Mouse (Mus musculus) forebrain, embryonic 13.5 days (tissue): ENCODE measurements around the gene Tcap. TPM values are rescaled to one million over a fixed set of nuclear protein-coding genes. Genes with fewer than 3 reads are reported as not detected.
A peak's percentile ranks its signal among the peaks of the same experiment; 100 is the strongest.

Experiments
- ATAC-seq: fragments of 200-750 bp; cut with Nextera tagmentation; 2 replicates; pipeline ENCODE4 v1.8.0; 2017
- H3K27ac ChIP-seq: fragments of 300-500 bp; sonication (generic); 2 replicates; pipeline ENCODE4 v1.5.1; 2015; ENCODE audit warnings: inconsistent platforms, mild to moderate bottlenecking, moderate library complexity
- H3K27me3 ChIP-seq: fragments of 300-500 bp; sonication (generic); 2 replicates; pipeline ENCODE4 v1.6.1; 2015; ENCODE audit warnings: mild to moderate bottlenecking, inconsistent platforms
- H3K36me3 ChIP-seq: fragments of 300-500 bp; sonication (generic); 2 replicates; pipeline ENCODE4 v1.6.1; 2015; ENCODE audit warnings: mild to moderate bottlenecking, inconsistent platforms; ENCODE audit not compliant: poor library complexity, severe bottlenecking
- H3K4me1 ChIP-seq: fragments of 300-500 bp; sonication (generic); 2 replicates; pipeline ENCODE4 v1.6.1; 2015; ENCODE audit warnings: inconsistent platforms
- H3K4me2 ChIP-seq: fragments of 300-500 bp; sonication (generic); 2 replicates; pipeline ENCODE4 v1.6.1; 2015; ENCODE audit warnings: inconsistent platforms, mild to moderate bottlenecking, moderate library complexity
- H3K4me3 ChIP-seq: fragments of 300-500 bp; sonication (generic); 2 replicates; pipeline ENCODE4 v1.5.1; 2015; ENCODE audit warnings: mild to moderate bottlenecking, inconsistent platforms
- H3K9ac ChIP-seq: fragments of 300-500 bp; sonication (generic); 2 replicates; pipeline ENCODE4 v1.6.1; 2015; ENCODE audit warnings: mild to moderate bottlenecking, inconsistent platforms
- H3K9me3 ChIP-seq: fragments of 300-500 bp; sonication (generic); replicated peaks from 2 replicates; pipeline ENCODE4 v1.6.1; 2016; ENCODE audit warnings: inconsistent platforms
- WGBS: fragments of 180-500 bp; shearing (Covaris S2); methylation state at CpG from one replicate; pipeline ENCODE4 v1.1.7; 2015; 5-methylcytosine and 5-hydroxymethylcytosine counted together
- polyA plus RNA-seq: library from polyadenylated mRNA; unstranded; fragments of >200 nt; fragmentation: Nextera tagmentation; extraction: Ambion mirVana; gene quantifications from 2 replicates; pipeline ENCODE4 v1.2.1, GENCODE M21; 2015

Gene Tcap
- polyA plus RNA-seq, 1 experiment from 2014 or later, result 0.18 TPM

DNA sequence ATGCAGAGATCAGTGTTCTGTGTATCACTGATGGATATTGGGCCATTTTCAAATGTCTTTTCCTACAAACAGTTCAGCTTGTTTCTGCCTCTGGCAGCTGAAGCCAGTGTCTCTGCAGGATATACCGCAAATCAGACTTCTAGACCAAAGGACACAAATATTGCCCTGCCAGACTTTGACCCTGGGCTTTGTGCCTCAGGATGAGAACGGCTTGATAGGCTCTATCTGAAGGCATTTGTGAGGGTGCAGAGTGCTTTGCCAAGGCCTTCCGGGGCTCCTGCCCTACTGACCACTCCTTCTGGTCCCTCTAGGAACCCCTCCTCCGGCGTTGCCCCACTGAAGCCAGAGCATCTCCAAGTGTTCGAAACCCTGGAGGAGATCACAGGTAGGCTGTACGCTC lies 43.0 kb downstream of the Tcap start:
- Histone ChIP-seq H3K27me3 (no peaks in the 10 kb centered on the region), H3K4me3 (no peak overlapping the region), H3K27ac (no peak overlapping the region), H3K4me1 (no peaks in the 10 kb centered on the region), H3K9me3 (no peaks in the 10 kb centered on the region), H3K4me2 (no peak overlapping the region), H3K36me3 (peaks cover 26% of the 10 kb centered on the region; the same call in 1 of the 2 replicates), H3K9ac (0 out of 2 replicates have a peak overlapping the region, but pooled peaks have one; percentile 26)
- 94% methylated on average over 7 of the region's 7 CpGs for WGBS
- ATAC-seq, result no peak

DNA sequence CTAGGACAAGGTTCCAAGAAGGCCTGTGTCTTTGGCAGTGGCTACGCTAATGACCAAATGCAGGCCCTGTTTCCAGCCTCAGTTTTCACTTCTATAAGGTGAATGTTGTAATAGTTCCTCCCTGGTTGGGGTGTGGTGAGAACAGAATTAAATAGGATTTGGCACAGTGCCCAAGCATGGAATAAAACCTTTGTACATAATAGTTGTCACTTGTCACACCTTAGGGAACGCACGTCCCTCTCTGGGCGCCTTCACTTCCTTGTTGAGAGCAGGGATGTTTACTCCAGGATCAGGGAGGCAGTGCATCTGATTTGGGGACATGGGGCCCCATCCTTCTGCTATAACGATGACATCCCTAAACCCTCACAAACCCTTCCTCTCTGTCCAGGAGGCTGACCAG lies 44.8 kb downstream of the Tcap start:
- no peaks in the 10 kb centered on the region for H3K4me1 ChIP-seq
- no peaks in the 10 kb centered on the region for H3K9me3 ChIP-seq
- peaks cover 26% of the 10 kb centered on the region; the same call in 1 of the 2 replicates for H3K36me3 ChIP-seq
- peak overlapping the region; percentile 34; the same call in 1 of the 2 replicates for H3K9ac ChIP-seq
- no peak overlapping the region for H3K27ac ChIP-seq
- no peak overlapping the region for H3K4me3 ChIP-seq
- no peaks in the 10 kb centered on the region for H3K27me3 ChIP-seq
- no peak for ATAC-seq
- no peak overlapping the region for H3K4me2 ChIP-seq
- 80% methylated on average over 5 of the region's 5 CpGs for WGBS

DNA sequence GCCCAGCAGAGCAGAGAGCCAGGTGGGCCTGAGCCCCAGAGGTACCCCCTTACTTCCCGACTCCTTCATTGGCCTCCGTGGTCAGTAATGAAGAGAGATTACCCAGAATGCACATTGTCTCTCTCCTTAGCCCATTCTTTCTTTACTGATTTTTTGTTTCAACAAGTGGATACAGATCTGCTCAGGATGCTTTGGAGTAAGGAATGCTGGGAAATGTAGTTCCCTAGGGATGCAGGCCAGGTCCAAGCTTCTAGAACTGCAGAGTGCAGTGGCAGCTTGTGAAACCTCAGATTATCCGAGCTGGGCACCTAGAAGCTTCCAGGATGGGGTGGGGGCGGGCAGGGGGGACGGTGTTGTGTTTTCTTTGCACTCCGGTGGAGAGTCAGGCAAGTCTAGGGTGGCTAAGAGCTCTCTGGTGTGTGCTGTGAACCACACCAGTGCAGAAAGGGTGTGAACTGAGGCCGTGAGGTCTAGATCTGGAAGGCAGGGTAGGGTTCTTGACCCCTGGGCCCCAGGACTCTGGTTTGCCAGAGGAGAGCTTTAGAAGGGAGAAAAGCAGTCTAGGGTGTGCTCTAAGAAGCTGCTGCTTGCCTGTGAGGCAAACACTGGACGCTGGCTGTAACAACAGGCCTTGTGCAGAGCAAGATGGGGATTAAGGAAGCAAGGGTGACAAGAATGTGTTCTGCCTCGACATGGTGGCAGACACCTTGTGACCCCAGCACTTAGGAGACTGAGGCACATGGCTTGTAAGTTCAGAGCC lies 48.3 kb downstream of the Tcap start:
- WGBS, result 74% methylated on average over 9 of the region's 9 CpGs
- no peak overlapping the region for H3K9ac ChIP-seq
- H3K4me1 ChIP-seq, result no peaks in the 10 kb centered on the region
- no peaks in the 10 kb centered on the region for H3K9me3 ChIP-seq
- H3K36me3 ChIP-seq, result peaks cover 50% of the 10 kb centered on the region
- no peak overlapping the region for H3K27ac ChIP-seq
- no peak overlapping the region for H3K4me2 ChIP-seq
- H3K4me3 ChIP-seq, result no peak overlapping the region
- ATAC-seq, result no peak
- no peaks in the 10 kb centered on the region for H3K27me3 ChIP-seq

Other genes with a start within 250 kb of the Tcap start
- gene Fbxl20, start 233.4 kb upstream of the Tcap start, polyA plus RNA-seq, result 31.8 and 32.9 TPM in 2 replicates
- 77.5 and 78.3 TPM in 2 replicates for gene Med1, start 190.5 kb upstream of the Tcap start, polyA plus RNA-seq
- gene Cdk12, start 180.8 kb upstream of the Tcap start, polyA plus RNA-seq, result 17.7 and 19.0 TPM in 2 replicates
- gene Neurod2, start 54.2 kb upstream of the Tcap start, polyA plus RNA-seq, result 45.4 and 72.1 TPM in 2 replicates
- gene Ppp1r1b, start 35.4 kb upstream of the Tcap start, polyA plus RNA-seq, result 14.6 and 20.0 TPM in 2 replicates
- 44.0 and 45.5 TPM in 2 replicates for gene Stard3, start 25.4 kb upstream of the Tcap start, polyA plus RNA-seq
- 0.35 TPM in 1 of 2 replicates, not detected in the other for gene Pnmt, start 2.6 kb downstream of the Tcap start, polyA plus RNA-seq
- gene Pgap3, start 16.7 kb downstream of the Tcap start, polyA plus RNA-seq, result 6.7 and 9.2 TPM in 2 replicates
- 6.7 and 7.4 TPM in 2 replicates for gene Erbb2, start 28.7 kb downstream of the Tcap start, polyA plus RNA-seq
- gene Mien1, start 55.2 kb downstream of the Tcap start, polyA plus RNA-seq, result 208 and 237 TPM in 2 replicates
- gene Grb7, start 62.6 kb downstream of the Tcap start, polyA plus RNA-seq, result 0.21 and 0.35 TPM in 2 replicates
- not detected in 2 replicates for gene Ikzf3, start 162.2 kb downstream of the Tcap start, polyA plus RNA-seq
- not detected in 2 replicates for gene Zpbp2, start 167.3 kb downstream of the Tcap start, polyA plus RNA-seq
- 77.3 and 88.0 TPM in 2 replicates for gene Ormdl3, start 203.6 kb downstream of the Tcap start, polyA plus RNA-seq
- gene Lrrc3c, start 214.5 kb downstream of the Tcap start, polyA plus RNA-seq, result not detected in 2 replicates
- 1.2 and 1.3 TPM in 2 replicates for gene Gm12355, start 241.8 kb downstream of the Tcap start, polyA plus RNA-seq
- gene Gsdma3, start 242.5 kb downstream of the Tcap start, polyA plus RNA-seq, result not detected in 2 replicates